Mouse (Mus musculus) erythroblast, adult 5-6 weeks (primary cell): ENCODE data around the gene Rspry1. TPM values are rescaled to one million over a fixed set of nuclear protein-coding genes. Genes with fewer than 3 reads are reported as not detected.
A peak's percentile ranks its signal among the peaks of the same experiment; 100 is the strongest.

Source experiments
- ATAC-seq: replicated peaks from 2 replicates; pipeline ENCODE4 v1.8.0; 2016; ENCODE audit warnings: moderate number of reproducible peaks, mild to moderate bottlenecking, moderate TSS enrichment, inconsistent platforms; ENCODE audit not compliant: poor library complexity, low FRiP score, severe bottlenecking
- total RNA-seq, 2 experiments: library from RNA; stranded (forward) in 1 of 2; stranded (reverse) in 1 of 2; fragments of 150-400 nt in 1 of 2; fragments of 200-764, 138-1000 nt in 1 of 2; gene quantifications; 2 replicates each; pipeline versions ENCODE4 v1.2.3 to v1.2.4; 2015 to 2017; ENCODE audit warnings: low replicate concordance in 2 of 2

Gene Rspry1
- total RNA-seq, 2 experiments from 2014 or later = 12.7 to 19.2 TPM

- ATAC-seq = no peak
Measured at GRCm38 (mm10) chr8:94680414-94680813, 78.7 kb downstream of the Rspry1 start.

DNA sequence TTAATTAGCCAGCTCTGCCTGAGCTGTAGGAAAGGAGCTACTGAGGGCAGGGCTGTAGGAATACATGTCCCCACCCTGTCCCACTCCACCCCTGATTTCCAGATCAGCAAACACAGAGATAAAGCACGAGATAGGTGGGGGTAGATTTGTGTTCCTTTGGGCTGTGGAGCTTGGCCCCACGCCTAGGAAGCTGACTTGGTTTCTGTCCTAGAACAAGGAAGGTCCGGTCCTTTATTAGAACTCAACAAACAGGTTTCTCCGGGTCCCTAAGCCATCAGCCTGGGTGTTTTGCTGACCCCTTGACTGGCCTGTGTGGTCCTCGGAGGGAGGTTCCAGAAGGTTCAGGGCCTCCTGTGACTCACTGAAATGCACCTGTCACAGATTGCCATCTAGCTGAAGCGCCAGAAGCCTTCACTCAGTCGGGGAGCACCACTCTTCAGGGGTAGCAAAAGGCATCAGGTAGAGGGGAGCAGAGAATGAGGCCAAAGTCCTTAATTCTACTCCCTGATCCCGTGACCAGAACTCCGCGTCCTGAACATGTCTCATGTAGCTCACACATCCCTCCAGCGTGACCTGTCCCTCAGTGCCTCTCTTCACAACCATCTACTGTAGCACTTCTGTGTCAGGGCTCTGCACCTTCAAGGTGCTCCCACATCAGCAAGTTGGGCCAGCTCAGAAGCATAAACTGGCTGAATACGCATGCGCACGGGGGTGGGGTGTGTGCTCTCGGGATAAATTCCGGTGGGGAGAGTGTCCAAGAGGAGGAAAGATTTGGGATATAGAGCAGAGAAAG lies 81.2 kb downstream of the Rspry1 start:
- no peak for ATAC-seq

- no peak for ATAC-seq
Measured at GRCm38 (mm10) chr8:94684287-94684686, 82.5 kb downstream of the Rspry1 start.

DNA sequence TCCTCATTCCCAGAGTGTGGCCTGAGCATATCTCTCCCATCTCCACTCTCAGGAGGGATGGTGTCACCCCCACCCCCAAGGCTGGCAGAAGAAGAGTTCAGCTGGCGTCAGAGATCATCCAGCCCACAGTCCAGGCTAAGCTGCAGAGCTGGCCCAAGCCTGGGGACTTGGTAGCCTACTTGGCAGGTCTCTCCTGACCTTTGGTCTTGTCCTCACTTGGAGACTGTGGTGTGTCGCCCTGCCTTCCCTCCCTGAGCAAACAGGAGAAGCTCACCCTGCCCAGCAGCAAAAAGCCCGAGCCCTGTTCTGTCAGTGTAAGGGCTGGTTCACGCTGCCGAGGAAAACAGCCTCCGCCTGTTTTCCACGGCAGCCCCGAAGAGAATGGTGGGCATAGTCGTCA lies 84.2 kb downstream of the Rspry1 start:
- no peak for ATAC-seq

DNA sequence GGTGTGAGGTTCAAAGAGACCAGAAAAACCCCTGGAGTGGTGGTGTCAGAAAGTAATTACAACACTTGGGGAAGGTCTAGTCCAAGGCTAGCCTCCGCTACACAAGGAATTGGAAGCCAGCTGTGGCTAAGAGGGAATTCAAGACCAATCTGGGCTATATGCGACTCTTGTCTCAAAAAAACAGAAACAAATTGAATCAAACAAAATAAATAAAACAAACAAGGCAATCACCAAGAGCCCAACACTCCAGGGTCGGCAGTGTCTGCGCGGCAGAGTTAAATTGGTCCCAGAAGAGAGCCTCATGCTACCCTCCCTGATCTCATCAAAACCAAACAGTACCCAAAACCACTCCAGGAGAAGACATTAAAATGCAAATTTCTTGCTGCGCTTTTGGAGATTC lies 93.0 kb downstream of the Rspry1 start:
- ATAC-seq = no peak

- ATAC-seq = 0 out of 2 replicates have a peak, but pooled peaks have one; percentile 11
Measured at GRCm38 (mm10) chr8:94695341-94695993, 93.7 kb downstream of the Rspry1 start.

GRCm38 (mm10) chr8:94695994-94696384 lies 94.3 kb downstream of the Rspry1 start, which contains the start of gene Pllp:
Gene Pllp, minus strand, starts transcription at chr8:94696278.
- ATAC-seq = no peak

GRCm38 (mm10) chr8:94696566-94696965 lies 94.8 kb downstream of the Rspry1 start:
- ATAC-seq = no peak

GRCm38 (mm10) chr8:94697956-94698355 lies 96.2 kb downstream of the Rspry1 start:
- ATAC-seq = no peak

DNA sequence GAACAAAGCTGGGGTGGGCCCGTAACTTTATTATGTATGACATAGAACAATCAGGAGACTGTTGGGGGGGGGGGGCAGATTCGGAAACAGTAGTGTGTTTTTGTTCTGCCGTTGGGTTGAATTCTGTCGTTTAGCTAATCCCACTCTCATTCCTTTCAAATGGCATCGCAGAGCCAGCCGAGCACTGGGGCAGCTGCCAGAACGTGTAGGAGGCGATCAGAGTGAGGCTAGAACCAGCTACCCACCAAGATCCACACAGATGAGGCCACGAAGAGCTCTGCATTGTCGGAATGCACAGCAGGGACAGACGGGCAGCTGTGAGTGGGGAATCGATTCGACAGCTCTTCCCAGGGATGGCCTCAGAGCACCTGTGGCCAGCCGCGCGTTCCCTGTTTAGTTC lies 97.6 kb downstream of the Rspry1 start:
- ATAC-seq = no peak

DNA sequence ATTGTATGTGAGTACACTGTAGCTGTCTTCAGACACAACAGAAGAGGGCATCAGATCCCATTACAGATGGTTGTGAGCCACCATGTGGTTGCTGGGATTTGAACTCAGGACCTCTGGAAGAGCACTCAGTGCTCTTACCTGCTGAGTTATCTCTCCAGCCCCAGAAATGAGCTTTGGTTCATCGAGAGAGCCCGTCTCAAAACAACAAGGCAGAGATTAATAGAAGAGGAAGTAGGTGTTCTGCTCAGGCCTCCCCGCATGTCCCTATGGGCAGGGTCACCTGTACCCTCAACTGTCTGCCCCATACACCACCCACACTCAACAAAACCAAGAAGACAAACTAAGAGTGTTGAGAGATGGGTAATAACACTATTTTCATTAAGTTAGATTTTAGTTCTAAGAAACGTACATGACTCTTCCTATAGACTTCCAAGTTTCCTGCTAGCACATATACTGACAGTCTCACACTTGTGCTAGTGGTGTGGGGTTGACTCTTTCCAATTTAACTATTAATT lies 98.7 kb downstream of the Rspry1 start:
- no peak for ATAC-seq

DNA sequence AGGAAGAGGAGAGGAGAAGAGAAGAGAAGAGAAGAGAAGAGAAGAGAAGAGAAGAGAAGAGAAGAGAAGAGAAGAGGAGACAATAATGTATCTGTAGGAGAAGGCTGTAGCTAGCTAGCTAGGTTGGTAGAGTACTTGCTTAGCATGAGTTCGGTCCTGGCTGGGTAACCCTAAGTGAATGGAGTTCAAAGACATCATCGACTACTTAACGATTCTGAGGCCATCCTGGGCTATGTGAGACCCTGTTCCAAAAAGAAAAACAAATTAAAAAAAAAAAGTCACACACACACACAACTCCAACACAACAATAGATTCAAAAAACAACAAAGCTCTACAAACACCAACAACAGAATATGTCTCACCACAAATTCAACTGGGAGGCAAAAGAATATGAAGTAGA lies 100.4 kb downstream of the Rspry1 start:
- ATAC-seq = no peak

DNA sequence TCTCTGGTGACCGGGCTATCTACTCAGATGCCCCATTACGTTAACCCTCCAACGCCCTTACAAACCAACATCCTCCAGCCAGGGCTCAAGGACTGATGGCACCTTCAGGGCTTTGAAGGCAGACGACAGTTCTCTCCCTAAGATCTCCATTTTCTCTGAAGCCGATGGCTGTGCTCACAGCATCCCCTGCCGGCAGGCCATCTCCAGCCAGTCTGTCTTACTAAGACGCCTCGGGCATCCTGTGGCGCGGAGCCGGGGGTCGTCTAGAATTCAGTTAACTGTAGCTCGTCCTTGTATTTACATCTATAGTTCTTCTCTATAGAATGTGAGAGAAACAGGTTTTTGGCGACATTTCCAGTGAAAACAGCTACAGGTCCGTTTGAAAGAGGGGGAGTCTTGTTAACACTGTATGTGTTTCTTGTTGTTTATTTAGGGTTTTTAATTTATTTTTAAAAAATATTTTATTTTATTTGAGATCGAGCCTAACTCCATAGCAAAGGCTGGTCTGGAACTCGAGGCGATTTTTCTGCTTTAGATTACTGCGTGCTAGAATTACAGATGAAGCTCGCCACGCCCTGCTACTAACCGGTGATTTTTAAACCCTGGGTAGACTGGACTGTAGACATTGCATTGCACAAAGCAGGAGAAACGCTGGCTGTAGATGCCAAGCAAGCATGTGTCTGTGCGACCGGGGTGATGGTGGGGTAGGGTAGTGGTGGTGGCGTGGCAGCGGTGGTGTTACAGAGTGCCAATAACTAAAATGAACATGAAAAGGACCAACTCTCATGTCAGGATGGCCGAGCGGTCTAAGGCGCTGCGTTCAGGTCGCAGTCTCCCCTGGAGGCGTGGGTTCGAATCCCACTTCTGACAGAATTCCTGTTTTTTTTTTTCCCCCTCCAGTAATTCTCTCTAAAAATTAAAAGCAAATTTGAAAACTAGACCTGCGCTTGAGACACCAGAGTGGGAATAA lies 101.4 kb downstream of the Rspry1 start:
- peak; percentile 69 for ATAC-seq

GRCm38 (mm10) chr8:94703972-94704668 lies 102.4 kb downstream of the Rspry1 start:
- ATAC-seq = peak; percentile 65

DNA sequence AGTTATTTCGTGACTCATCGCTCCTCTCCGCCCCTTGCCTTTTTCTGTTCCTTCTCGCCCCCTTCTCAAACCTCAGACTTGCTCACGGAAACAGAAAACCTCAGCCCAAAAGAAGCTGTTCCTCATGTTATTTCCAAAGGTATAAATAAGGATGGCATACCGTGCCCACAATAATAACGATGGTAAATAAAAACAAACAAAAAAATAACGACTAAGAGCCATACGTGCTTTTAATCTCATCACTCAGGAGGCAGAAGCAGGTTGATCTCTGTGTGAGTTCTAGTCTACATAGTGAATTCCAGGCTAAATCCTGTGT lies 102.9 kb downstream of the Rspry1 start:
- ATAC-seq = no peak

- no peak for ATAC-seq
Measured at GRCm38 (mm10) chr8:94705581-94706245, 104.0 kb downstream of the Rspry1 start.

DNA sequence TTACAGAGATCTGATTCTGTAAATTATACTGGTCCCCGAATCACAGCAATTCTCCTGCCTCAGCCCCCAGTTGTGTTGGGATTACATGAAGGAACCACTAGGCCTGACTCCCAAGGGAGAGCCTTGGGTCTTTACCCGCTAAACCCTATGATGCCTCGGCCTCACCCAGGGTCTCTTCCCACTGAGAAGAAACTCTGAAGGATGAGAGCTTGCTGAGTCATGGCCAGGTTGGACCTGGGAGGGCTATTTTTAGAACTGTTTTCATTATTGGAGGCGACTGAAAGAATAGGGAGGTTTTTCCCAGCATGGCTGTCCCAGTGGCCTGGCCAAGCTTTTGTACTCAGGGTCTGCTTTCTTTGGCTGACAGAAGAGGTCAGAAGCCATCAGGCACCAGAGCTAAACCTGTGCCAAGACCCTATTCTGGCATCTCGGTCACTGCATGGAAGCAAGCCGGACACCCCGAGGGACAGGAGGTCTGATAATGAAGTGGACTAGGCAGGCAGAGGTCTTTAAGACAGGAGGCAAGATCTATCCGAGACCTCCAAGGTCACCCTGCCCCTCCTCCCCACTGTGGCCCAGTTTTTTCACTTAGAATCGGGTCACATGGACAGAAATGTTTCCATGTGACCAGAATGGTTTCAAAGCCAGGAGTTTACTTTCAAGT lies 105.1 kb downstream of the Rspry1 start:
- no peak for ATAC-seq
